Mouse (Mus musculus) ES-Bruce4 (cell line): ENCODE data around the gene Nav3. TPM values are rescaled to one million over a fixed set of nuclear protein-coding genes. Genes with fewer than 3 reads are reported as not detected.

ENCODE experiments used
- H3K27ac ChIP-seq: 2 replicates; pipeline ENCODE4 v1.5.1; 2012; ENCODE audit warnings: low read length, inconsistent platforms; ENCODE audit not compliant: insufficient read depth
- H3K27me3 ChIP-seq: 2 replicates; pipeline ENCODE4 v1.6.1; 2012; ENCODE audit warnings: mild to moderate bottlenecking, low read length, inconsistent platforms; ENCODE audit not compliant: control insufficient read depth, poor library complexity, insufficient read depth, severe bottlenecking
- H3K36me3 ChIP-seq: 2 replicates; pipeline ENCODE4 v1.6.1; 2012; ENCODE audit warnings: inconsistent platforms, mild to moderate bottlenecking, low read length, moderate library complexity; ENCODE audit not compliant: control insufficient read depth, poor library complexity, insufficient read depth, severe bottlenecking
- H3K4me1 ChIP-seq: one replicate; pipeline ENCODE4 v1.8.1; 2011; ENCODE audit warnings: low read length; ENCODE audit not compliant: control insufficient read depth, insufficient read depth
- H3K4me3 ChIP-seq: 2 replicates; pipeline ENCODE4 v1.5.1; 2011; ENCODE audit warnings: low read depth, mild to moderate bottlenecking, low read length
- H3K9ac ChIP-seq: 2 replicates; pipeline ENCODE4 v1.6.1; 2012; ENCODE audit warnings: low read depth, mild to moderate bottlenecking, inconsistent platforms; ENCODE audit not compliant: poor library complexity, severe bottlenecking
- H3K9me3 ChIP-seq: replicated peaks from 2 replicates; pipeline ENCODE4 v1.6.1; 2012; ENCODE audit warnings: mild to moderate bottlenecking, low read length, inconsistent platforms; ENCODE audit not compliant: control insufficient read depth, poor library complexity, insufficient read depth, severe bottlenecking
- CTCF ChIP-seq: IDR thresholded peaks from one replicate; pipeline ENCODE4 v1.8.1; 2011; ENCODE audit warnings: low read depth, low read length
- EP300 ChIP-seq: IDR thresholded peaks from 2 replicates; pipeline ENCODE4 v1.6.1; 2011; ENCODE audit warnings: low read depth, low read length; ENCODE audit not compliant: insufficient read depth
- POLR2A ChIP-seq: IDR thresholded peaks from one replicate; pipeline ENCODE4 v1.8.1; 2011; ENCODE audit warnings: low read length; ENCODE audit not compliant: insufficient read depth
- polyA plus RNA-seq: library from polyadenylated mRNA; stranded (reverse); fragments of >200 nt; gene quantifications from 2 replicates; pipeline ENCODE4 v1.2.4, GENCODE M21; 2011; ENCODE audit warnings: low read depth; ENCODE audit not compliant: missing spikeins, insufficient read depth, insufficient read length

Gene Nav3
- polyA plus RNA-seq, 1 experiment: 0.36 TPM

GRCm38 (mm10) chr10:109637702-109638101, 818.3 kb downstream of the Nav3 start:
- Histone ChIP-seq H3K9ac (no peak overlapping the region), H3K27ac (no peak overlapping the region), H3K4me3 (no peak overlapping the region), H3K9me3 (no peaks in the 10 kb centered on the region), H3K4me1 (no peaks in the 10 kb centered on the region), H3K36me3 (no peaks in the 10 kb centered on the region), H3K27me3 (no peaks in the 10 kb centered on the region)
- TF ChIP-seq CTCF (no peak), EP300 (no peak), POLR2A (no peak)
